Mouse (Mus musculus): ENCODE measurements at regions not wholly inside any gene's neighbourhood (a gene's known extent, or its start where the extent isn't known, plus 50 kb on each side); places are given as distances from the start of the nearest gene placed in this dataset.

- DNase-seq (ENCODE audit: extremely low read depth, insufficient read length, low spot score), result no peak
Measured at GRCm38 (mm10) chr7:129909730-129910129, 318.1 kb downstream of the Wdr11 start.

GRCm38 (mm10) chr7:129910826-129911225 lies 319.2 kb downstream of the Wdr11 start:
- no peak for DNase-seq (ENCODE audit: extremely low read depth, insufficient read length, low spot score)

- no peak for DNase-seq (ENCODE audit: extremely low read depth, insufficient read length, low spot score)
Measured at GRCm38 (mm10) chr7:129914871-129915270, 323.2 kb downstream of the Wdr11 start.

GRCm38 (mm10) chr7:129918240-129919200 lies 326.9 kb downstream of the Wdr11 start:
- no peak for DNase-seq (ENCODE audit: extremely low read depth, insufficient read length, low spot score)

GRCm38 (mm10) chr7:129922291-129922690 lies 330.6 kb downstream of the Wdr11 start:
- DNase-seq (ENCODE audit: extremely low read depth, insufficient read length, low spot score), result no peak

GRCm38 (mm10) chr7:129936731-129937130 lies 345.1 kb downstream of the Wdr11 start:
- no peak for DNase-seq (ENCODE audit: extremely low read depth, insufficient read length, low spot score)

GRCm38 (mm10) chr7:129937715-129938114 lies 346.1 kb downstream of the Wdr11 start:
- DNase-seq (ENCODE audit: extremely low read depth, insufficient read length, low spot score), result no peak

GRCm38 (mm10) chr7:129938141-129938540 lies 346.5 kb downstream of the Wdr11 start:
- DNase-seq (ENCODE audit: extremely low read depth, insufficient read length, low spot score), result no peak

GRCm38 (mm10) chr7:129939266-129939665 lies 347.6 kb downstream of the Wdr11 start:
- no peak for DNase-seq (ENCODE audit: extremely low read depth, insufficient read length, low spot score)

- DNase-seq (ENCODE audit: extremely low read depth, insufficient read length, low spot score), result no peak
Measured at GRCm38 (mm10) chr7:129941311-129942029, 349.8 kb downstream of the Wdr11 start.

GRCm38 (mm10) chr7:129948613-129949110 lies 357.0 kb downstream of the Wdr11 start:
- no peak for DNase-seq (ENCODE audit: extremely low read depth, insufficient read length, low spot score)

GRCm38 (mm10) chr7:129950456-129950855 lies 358.8 kb downstream of the Wdr11 start:
- DNase-seq (ENCODE audit: extremely low read depth, insufficient read length, low spot score), result no peak

GRCm38 (mm10) chr7:129958379-129958778 lies 366.7 kb downstream of the Wdr11 start:
- DNase-seq (ENCODE audit: extremely low read depth, insufficient read length, low spot score), result no peak

- DNase-seq (ENCODE audit: extremely low read depth, insufficient read length, low spot score), result no peak
Measured at GRCm38 (mm10) chr7:129962575-129962974, 370.9 kb downstream of the Wdr11 start.

- DNase-seq (ENCODE audit: extremely low read depth, insufficient read length, low spot score), result no peak
Measured at GRCm38 (mm10) chr7:129964192-129964591, 372.5 kb downstream of the Wdr11 start.

GRCm38 (mm10) chr7:129965281-129966051 lies 373.8 kb downstream of the Wdr11 start:
- no peak for DNase-seq (ENCODE audit: extremely low read depth, insufficient read length, low spot score)

- DNase-seq (ENCODE audit: extremely low read depth, insufficient read length, low spot score), result no peak
Measured at GRCm38 (mm10) chr7:129966771-129967170, 375.1 kb downstream of the Wdr11 start.

GRCm38 (mm10) chr7:129970201-129970600 lies 378.5 kb downstream of the Wdr11 start:
- no peak for DNase-seq (ENCODE audit: extremely low read depth, insufficient read length, low spot score)

- no peak for DNase-seq (ENCODE audit: extremely low read depth, insufficient read length, low spot score)
Measured at GRCm38 (mm10) chr7:129974206-129974605, 382.5 kb downstream of the Wdr11 start.

GRCm38 (mm10) chr7:129974837-129975236 lies 383.2 kb downstream of the Wdr11 start:
- DNase-seq (ENCODE audit: extremely low read depth, insufficient read length, low spot score), result no peak
